Mouse (Mus musculus): ENCODE results near the gene Pde4b. TPM values are rescaled to one million over a fixed set of nuclear protein-coding genes. Genes with fewer than 3 reads are reported as not detected.

Gene Pde4b
- total RNA-seq, 2 experiments from 2014 or later = 116 to 134 TPM

DNA sequence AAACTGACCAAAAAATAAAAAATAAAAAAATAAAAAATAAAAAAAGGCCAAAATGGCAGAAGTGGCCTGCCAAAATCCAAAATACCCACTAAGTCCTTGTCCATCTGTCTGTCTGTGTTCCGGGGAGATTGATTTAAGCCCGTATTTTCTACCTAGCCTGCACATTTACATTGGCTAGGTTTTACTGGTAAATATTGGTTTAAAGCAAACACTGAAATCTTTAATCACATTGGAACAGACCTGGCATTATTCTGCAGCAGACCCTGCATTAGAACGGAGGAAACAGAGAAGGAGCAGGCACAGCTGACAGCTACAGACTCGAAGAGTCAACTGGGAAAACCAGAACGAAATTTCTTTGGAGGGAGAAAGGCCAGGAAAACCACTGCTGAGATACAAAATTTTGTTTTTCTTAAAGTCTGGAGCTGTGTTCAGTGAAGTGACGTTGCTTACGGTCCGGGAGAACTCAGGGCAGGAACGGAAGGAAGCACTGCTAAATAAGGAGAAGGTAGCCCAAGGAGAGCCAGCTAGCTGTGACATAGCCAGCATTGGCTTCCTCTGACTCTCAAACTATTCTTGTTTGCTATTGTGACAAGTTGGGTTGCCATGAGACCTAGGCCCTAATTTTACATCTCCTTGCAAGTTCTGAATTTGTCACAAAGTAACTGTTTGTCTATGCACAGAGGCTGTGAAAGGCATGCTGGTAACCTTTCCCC, 470.3 kb downstream of the Pde4b start:
- intact Hi-C loops (cut with DNase I) = no loop called here

DNA sequence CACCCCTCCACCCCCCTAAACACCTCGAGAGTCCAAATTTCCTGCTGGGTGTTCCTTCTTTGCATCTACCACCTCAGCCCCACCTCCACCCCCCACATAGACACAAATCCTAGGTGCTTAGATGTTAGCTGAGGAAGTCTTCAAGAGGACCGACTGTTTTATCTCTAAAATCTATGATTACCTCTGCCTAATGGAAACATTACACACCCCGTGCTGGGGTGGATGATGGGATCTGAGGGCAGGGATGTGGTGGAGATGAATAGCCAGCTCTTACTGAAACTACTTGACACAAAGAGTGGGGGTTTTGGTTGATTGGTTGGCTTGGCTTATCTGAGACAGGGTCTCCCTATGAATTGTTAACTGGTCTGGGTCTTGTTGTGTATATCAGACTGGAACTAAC, 471.0 kb downstream of the Pde4b start:
- no peak for DNase-seq (ENCODE audit: low spot score in 2 of 2)
- intact Hi-C loops (cut with DNase I) = no loop called here

More for the DNA sequence above, 470.3 kb downstream of the Pde4b start:
- DNase-seq (ENCODE audit: low spot score in 2 of 2) = no peak

DNA sequence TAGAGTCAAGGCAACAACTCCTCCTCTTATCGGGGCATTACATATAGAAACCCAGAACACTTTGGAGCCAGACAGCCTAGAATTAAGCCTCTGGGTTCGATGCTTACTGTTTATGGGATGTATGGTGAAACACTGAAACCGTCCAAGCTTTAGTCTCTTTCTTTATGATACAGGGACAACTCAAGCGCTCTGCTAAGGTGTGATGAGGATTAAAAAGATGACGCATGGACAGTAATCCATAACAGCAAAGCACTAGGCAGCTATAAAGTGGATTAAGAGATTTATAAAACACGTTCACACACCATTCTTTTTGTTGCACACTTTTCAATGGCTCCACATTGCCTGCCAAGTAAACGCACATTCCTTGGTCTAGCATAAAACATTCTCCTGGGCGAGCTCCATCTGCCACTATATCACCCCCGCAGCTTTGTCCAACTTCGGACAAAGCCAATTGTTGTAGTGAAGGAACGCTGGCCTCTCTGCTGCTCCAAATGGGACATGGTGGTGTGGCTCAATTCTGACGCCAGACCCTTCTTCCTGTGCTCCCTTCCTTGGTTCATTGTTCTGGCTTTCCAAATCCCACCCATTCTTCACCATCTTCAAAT, 473.4 kb downstream of the Pde4b start:
- intact Hi-C loops (cut with DNase I) = no loop called here
- DNase-seq (ENCODE audit: low spot score in 2 of 2) = no peak

DNA sequence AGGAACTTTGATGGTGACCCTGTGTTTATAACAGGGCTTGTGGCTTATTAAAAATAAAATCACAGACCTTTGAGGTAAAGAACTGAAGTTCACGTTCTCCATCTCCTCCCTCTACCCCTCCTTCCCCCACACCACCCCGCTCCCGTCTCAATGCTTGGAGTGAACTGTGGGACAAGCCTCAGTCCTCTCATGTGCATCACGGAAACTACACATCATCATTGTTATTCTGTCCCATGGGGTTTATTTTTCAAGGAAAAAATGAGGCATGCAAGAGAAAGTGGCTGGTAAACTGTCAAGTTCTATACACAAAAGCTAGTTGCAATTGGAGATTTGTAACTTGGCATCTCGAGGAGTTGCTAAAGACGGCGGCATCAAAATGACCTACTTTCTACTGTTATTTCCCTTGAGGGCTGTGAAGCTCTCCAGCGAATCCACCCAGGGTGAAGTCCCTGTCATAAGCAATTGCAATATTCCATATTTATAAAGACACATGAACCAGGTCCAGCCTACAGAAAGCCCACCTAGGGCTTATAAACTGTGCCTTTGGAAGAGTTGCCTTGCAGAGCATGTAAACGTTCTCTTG, 476.0 kb downstream of the Pde4b start:
- DNase-seq (ENCODE audit: low spot score in 2 of 2) = no peak
- intact Hi-C loops (cut with DNase I) = no loop called here

DNA sequence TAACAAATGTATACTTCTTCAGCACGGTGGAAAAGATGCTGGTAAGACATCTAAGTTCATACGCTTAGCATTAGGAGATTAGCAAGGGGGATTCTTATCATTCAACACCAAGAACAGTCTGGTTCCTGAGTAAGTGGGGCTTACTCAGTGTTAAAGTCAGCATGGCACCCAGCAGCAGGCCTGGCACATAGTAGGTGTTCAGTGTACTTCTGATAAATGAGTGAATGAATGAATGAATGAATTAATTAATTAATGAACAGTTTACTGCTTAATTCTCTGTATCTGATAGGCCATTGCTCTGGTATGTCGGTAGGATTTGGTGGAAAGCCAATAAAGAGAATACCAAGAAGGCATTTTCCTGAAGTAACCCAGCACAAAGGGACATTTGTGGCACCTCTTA, 476.9 kb downstream of the Pde4b start:
- no peak for DNase-seq (ENCODE audit: low spot score in 2 of 2)
- intact Hi-C loops (cut with DNase I) = no loop called here

DNA sequence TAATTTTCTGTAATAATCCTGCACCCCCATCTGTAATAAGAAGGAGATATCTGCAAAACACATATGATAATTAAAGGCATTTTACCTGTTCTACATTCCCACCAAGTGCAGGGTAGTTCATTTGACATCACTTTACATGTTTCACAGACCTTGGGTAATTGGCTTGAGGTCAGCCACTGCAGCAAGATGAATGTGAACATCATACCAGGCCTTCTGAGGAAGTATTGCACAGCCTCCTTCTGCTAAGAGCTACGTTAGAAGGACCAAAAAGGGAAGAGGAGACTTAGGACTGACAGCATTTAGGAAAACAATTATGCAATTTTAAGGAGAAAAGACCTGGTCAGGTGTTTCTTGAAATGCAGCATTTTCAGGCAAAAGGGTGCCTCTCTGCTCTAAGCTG, 479.1 kb downstream of the Pde4b start:
- intact Hi-C loops (cut with DNase I) = no loop called here
- DNase-seq (ENCODE audit: low spot score in 2 of 2) = no peak

DNA sequence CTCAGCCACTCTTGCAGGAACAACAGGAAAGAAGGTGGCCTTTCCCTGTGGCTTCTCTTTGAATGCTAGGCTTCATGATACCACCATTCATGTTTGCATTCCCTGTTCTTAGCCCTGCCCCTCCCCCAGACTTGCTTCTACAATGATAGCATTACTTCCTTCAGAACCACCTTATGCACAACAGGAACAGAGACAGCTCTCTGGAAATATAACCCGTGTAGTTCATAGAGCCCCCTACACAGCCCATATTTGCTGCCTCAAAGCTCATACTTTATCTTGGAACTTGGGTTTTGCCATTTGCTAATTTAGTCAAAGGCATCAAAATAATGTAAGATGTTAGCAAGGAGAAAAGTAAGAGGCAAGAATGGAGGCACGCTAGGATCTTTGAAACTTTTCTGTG, 479.8 kb downstream of the Pde4b start:
- no peak for DNase-seq (ENCODE audit: low spot score in 2 of 2)
- intact Hi-C loops (cut with DNase I) = no loop called here

DNA sequence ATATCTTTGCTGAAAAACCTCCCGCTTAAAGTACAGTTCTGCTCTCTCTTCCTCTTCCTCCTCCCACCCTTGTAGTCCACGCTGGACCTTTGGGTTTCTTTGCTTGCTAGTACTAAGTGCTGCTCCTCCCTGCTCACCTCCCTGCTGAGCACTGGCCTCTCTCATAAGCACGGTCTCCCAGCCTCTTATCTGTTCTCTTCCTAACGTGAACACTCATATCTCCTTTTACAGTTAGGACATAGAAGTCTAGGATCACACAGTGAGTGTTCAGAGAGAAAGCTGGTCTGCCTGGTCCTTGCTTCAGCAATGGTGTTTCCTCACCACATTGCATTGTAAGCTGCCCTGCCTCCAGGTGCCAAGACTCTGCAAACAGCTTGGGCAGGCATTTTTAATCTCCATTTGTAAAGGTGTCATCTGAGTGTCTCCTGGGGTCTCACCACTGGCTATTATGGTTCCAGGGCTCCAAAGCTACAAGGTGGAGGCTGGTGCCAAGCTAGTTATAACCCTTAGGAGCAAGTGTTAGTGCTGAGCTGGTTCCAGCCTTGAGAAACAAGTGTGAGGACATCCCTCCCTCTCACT, 480.4 kb downstream of the Pde4b start:
- intact Hi-C loops (cut with DNase I) = no loop called here
- DNase-seq (ENCODE audit: low spot score in 2 of 2) = no peak

DNA sequence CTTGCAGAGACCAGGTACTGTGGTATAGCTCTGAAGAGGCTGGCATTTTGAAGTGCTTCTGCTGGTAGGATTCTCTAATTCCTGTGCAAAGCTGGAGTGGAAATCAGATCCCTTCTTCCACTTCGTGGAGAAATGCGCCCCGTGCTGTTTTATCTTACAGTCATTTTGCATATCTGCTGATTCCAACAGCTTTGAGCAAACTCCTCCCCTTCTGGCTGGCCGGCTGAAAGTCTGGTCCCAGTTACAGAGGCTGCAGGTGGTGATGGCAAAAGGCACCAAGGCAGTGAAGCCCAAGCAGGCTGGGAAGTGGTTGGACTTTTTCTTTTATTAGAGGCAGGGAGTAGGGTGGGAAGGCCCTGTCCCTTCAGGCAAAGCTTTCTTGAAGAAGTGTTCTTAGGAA, 481.2 kb downstream of the Pde4b start:
- intact Hi-C loops (cut with DNase I) = no loop called here

DNA sequence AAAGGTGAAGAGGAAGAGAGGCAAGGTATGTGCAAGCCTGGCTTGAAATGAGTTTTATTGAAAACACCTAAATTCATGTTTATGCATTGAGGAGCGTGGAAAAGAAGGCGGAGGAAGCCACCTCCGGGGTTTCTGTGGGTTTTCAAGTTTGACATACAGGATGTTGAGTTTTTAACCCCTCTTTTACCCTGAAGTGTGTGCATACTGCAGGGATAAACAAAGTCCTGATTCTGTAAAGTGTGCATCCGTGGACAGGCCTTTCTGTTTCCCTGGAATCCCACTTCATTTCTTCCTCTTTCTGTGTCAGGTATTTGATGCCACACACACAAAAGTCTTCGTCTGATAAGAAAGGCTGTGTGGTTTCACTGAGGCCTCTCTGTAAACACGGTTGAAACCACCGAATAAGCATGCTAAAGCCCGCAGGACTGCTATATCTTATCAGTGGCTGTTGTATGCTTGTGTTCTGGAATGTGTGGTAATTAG, 481.8 kb downstream of the Pde4b start:
- intact Hi-C loops (cut with DNase I) = no loop called here

More for the DNA sequence above, 481.2 kb downstream of the Pde4b start:
- peak in 1 of 2 experiments; percentile 45 for DNase-seq (ENCODE audit: low spot score in 2 of 2)

DNA sequence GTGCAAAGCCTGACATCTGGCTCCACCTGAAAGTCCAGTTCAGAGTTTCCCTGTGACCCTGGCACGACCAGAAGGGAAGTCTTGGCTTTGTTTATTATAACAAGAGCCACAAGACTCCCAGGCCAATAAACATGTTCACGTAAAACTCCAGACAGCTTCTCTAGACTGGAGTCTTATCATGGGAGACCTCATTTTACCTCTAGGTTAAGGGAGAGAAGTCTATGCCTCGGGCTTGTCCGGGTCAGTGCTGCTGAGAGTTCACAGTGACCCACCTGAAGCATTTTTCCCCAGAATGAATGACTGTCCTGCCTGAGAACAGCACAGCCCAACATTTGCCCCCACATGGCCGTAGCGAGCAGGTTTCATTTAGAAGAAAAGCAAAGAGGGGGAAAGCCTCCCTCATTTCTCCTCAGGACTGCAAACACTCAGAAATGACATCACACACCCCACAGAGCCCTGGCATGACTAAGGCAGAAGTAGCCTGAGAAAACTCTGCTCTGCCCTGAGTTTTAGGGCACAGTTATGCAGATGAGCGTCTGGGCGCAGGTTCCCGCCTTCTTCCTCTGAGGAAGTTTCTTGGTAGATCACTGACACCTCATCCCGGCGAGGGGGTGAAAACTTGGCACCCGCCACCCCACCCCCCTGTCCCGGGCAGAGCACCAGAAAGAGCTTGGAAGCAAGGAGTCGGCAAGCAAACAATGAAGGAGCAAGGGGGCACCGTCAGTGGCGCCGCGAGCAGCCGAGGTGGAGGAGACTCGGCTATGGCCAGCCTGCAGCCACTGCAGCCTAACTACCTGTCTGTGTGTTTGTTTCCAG, 482.8 kb downstream of the Pde4b start:
- intact Hi-C loops (cut with DNase I) = loop anchor here (1.0 kb wide), 1 partner anchor 59 kb away; no protein-coding TSS in a partner anchor
- peak in 1 of 2 experiments; percentile 54 for DNase-seq (ENCODE audit: low spot score in 2 of 2)

More for the DNA sequence above, 481.8 kb downstream of the Pde4b start:
- DNase-seq (ENCODE audit: low spot score in 2 of 2) = no peak

DNA sequence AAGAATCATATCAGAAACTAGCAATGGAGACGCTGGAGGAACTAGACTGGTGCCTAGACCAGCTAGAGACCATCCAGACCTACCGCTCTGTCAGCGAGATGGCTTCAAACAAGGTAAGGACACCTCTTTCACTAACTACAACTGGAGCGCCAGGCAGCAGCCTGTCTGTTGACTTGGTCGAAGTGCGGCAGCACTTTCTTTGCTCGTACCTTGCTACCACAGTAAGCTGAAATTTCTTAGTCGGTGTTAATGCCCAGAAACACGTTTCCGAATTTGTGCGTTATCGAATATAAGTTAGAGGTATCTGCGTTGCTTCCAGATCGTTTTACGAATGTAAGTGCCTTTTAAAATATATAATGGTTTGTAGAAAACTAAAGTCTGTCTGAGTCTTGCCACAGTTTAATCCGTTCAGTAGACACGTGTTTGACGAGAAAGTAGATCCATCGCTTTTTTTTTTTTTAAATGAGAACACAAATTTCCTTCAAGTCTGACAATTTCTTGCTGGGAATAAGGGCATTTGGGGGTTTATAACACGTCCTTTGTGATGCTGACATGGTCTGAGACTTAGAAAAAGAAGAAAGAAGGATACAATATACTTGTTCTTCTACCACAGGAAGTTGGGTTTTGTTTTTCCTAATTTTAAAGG, 483.5 kb downstream of the Pde4b start:
- intact Hi-C loops (cut with DNase I) = loop anchor here (1.0 kb wide), 1 partner anchor 60 kb away; no protein-coding TSS in a partner anchor
- DNase-seq (ENCODE audit: low spot score in 2 of 2) = no peak

DNA sequence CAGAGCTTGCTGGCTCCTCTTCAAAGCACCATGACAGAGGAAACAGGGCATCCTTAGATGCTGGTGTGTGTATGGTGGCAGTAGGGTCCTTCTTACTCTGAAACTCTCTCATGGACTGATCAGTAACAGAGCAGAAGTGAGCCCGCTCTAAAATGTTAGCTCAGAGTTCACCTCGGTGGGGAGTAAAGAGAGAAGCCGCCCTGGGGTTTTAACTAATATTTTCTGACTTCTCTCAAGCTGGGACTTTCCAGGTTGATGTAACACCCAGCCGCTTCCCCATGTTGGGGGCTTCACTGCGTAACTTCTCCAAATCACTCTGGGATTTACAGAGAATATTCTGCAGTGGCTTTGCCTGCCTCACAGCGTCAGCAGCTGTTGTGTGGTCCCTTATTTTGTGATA, 484.7 kb downstream of the Pde4b start:
- intact Hi-C loops (cut with DNase I) = no loop called here
- no peak for DNase-seq (ENCODE audit: low spot score in 2 of 2)

DNA sequence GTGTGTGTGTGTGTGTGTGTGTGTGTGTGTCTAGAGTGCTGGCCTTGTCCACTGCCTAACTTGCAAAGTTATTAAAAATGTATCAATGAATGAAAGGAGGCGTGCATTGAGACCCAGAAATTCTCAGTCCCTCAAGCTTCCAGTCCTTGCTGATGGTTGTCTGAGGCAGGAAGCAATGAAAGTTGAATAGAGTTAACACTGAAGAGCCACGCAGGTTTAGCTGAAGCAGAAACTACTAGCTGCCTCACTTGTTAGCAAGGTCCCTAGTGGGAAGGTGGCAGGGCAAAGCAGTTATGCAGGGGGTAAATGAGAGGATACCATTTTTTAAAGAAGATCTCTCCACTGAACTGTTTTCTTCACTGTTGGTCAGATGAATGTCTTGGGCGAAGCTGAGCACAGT, 485.2 kb downstream of the Pde4b start:
- intact Hi-C loops (cut with DNase I) = no loop called here
- no peak for DNase-seq (ENCODE audit: low spot score in 2 of 2)

DNA sequence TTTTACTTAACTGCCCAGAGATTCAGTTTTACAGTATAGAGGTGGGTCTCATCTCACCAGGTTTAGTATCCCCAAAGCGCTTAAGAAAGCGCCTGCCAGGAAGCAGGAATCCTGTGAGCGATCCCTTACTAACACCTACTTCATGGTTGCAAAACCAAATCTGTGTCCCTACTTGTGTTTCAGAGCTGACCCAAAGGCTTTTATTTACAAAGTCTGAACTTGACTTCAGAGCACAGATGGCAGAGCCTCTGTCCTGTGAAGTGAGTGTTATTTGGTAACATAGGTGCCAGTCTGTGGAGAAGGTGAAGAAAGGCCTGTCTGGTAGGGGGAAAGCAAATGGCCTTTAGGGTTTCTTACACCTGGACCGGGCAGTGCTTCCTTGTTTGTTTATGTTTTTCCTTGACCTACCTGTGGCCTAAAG, 486.0 kb downstream of the Pde4b start:
- no peak for DNase-seq (ENCODE audit: low spot score in 2 of 2)
- intact Hi-C loops (cut with DNase I) = no loop called here

DNA sequence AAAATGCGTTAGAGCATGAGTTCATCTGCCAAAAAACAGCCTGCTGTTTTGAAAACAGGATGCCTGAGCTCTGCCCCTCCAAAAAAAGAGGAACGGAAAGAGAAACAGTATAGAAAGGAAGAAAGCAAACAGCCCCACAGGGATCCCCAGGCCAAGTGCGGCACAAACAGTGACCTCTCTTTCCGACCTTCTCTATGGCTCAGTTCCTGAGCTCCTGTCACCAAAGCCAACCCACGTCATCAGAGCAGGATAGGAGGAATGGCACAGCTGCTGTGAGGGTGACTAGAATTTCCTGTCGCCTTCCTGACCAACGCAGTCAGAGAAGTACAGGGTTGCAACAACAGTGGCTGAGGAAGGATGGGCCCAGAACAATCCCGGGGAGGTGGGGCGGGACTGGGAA, 486.9 kb downstream of the Pde4b start:
- DNase-seq (ENCODE audit: low spot score in 2 of 2) = peak in 1 of 2 experiments; percentile 26
- intact Hi-C loops (cut with DNase I) = no loop called here

DNA sequence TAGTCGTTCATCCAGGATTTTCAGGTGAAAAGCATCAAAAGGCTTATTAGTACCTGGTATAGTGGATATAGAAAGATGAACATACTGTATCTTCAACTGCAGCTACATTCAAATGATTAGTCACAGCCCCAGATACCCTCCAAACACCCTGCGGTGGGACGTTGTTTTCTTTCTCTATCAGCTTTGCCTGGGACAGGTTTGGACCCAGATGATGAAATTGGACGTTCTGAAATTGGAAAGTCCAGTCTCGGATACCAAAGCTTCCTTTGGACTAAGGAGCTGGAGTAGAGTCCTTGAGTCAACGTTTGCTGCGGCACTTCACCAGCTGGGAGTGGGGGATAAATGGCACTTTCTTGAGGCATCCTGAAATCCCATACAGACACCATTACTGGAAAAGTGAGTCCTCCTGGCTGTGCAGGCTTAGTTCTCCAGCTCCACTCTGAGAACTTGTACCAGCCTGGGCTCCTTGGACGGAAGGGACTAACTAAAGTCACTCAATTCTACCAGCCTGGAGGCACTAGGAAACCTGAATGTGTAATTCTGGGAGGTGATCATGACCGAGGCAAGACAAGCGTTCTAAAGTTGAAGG, 487.4 kb downstream of the Pde4b start:
- no peak for DNase-seq (ENCODE audit: low spot score in 2 of 2)
- intact Hi-C loops (cut with DNase I) = no loop called here

DNA sequence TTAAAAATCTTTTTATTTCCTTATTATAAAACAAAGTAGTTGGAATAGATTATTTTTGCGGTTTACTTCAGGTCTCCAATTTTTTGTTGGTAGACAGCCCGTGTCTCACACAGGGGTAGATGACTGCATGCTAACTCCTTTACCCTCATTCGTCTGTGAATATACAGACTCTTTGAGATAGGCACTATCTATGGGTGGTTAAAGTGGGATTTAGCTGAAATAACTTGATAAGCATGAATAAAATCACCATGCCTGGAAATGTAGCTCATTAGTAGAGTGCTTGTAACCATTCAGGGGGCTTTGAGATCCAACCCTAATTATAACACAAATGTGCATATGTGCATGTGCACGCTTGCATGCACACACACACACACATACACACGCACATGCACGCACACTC, 488.8 kb downstream of the Pde4b start:
- DNase-seq (ENCODE audit: low spot score in 2 of 2) = no peak
- intact Hi-C loops (cut with DNase I) = no loop called here

DNA sequence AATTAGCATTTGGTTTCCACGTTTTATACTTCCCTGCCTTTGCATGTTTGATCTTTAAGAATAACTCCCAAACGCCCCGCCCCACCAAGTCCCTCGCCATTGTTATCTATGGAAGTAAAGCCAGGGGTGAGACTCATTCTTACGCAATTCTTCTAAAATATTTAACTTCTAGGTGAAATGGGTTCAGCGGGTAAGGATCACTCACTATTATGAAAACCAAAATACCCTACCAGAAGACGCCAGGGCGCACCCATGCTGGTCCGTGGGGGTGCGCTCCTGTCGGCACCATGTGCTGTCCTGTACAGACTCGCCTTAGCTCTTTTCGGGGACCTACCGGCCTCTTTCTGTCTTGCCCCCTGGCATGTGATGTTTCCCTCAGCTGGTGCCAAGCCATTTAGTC, 490.3 kb downstream of the Pde4b start:
- no peak for DNase-seq (ENCODE audit: low spot score in 2 of 2)
- intact Hi-C loops (cut with DNase I) = no loop called here
